In the genomic region with DNA sequence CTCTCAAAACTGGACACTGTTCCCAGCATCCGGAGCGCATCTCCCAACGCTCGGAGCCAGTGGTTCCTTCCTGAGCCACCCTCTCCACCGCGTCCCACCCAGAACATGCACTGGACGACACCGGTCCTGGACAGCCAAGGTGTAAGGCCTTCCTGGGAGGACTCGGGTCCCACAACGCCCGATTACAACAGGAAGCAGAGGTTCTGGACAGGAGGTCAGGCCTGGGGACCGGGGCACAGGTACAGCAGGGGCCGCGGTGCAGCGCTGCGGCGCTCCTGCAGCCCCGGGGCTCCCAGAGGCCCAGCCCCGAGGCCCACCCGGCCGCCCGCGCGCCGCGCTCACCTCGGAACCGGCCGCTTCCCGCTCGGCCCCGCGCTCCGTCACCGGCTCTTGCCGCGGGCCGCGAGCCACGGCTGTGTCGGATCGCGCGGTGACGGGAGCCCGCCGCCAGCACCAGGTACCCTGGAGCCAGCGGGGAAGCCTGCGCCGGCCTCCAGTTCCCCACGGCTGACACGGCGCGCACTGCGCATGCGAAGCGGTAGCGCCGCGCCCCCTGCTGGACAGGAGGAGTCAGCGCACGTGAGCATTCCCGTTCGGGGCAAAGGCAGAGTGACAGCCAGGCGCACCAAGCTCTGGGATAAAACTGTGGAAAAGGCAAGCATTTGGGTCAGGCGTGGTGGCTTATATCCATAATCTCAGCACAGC, we compare ENCODE assay signal across 8 mouse cellular contexts. TPM values are rescaled to one million over a fixed set of nuclear protein-coding genes. Genes with fewer than 3 reads are reported as not detected.
DNase-seq lines count a peak whose midpoint lies in the region; ATAC-seq and TF ChIP-seq lines count a peak whose summit lies in the region.

A gene (minus strand): TSS at position 524 of the 705 bp plus-strand sequence.

- H3K79me2 ChIP-seq in MEL (ENCODE audit: control insufficient read depth, insufficient read depth, low read length, poor library complexity), result peaks cover 1% of the 10 kb centered on the region; the same call in 1 of the 2 replicates

- ATAC-seq in hematopoietic stem cell, adult 5-6 weeks (replicated peaks in 1 of 2; ENCODE audit: insufficient read depth in 1 of 2, low FRiP score in 2 of 2, low TSS enrichment in 1 of 2, low read depth in 1 of 2, poor library complexity in 2 of 2, severe bottlenecking in 2 of 2), result peak; percentile 90 to 96
- peak; percentile 91 for ATAC-seq in lung, embryonic 16.5 days (ENCODE audit: low read depth)

- DNase-seq in MEL (ENCODE audit: low read depth, low spot score), result peak; percentile 88
- DNase-seq in cerebellum, adult 2 months, result peak; percentile 93 to 96
- peak; percentile 89 for DNase-seq in forelimb bud, embryonic 11.5 days (ENCODE audit: low read depth, low spot score)
- DNase-seq in layer of hippocampus, adult 9-10 months (ENCODE audit: low spot score), result peak; percentile 65
- DNase-seq in ovary, postnatal 10 days (ENCODE audit: low spot score), result peak; percentile 94
- peak; percentile 79 to 93 for DNase-seq in thymus, postnatal 10 days (ENCODE audit: low spot score in 2 of 2)

- peak; percentile 86 to 96 (median 93) for TF ChIP-seq CTCF in MEL (IDR thresholded peaks at IDR 0.05 in 2 of 3, conservative IDR thresholded peaks at IDR 0.05 in 1 of 3; ENCODE audit: control insufficient read depth in 1 of 3, insufficient read depth in 1 of 3, low read depth in 2 of 3, low read length in 3 of 3, poor library complexity in 1 of 3, severe bottlenecking in 1 of 3)
- TF ChIP-seq CTCF in cerebellum, adult 2 months (IDR thresholded peaks at IDR 0.05; ENCODE audit: borderline replicate concordance, insufficient read depth, low read depth, low read length), result peak; percentile 96

- H3K36me3 ChIP-seq in MEL (ENCODE audit: control insufficient read depth in 1 of 2, insufficient read depth in 2 of 2, low read length in 2 of 2), result no peaks in the 10 kb centered on the region; a peak in 2 of 4 replicates
- H3K36me3 ChIP-seq in lung, embryonic 16.5 days (ENCODE audit: control insufficient read depth, insufficient read depth, low read length), result no peaks in the 10 kb centered on the region

- TF ChIP-seq RAD21 in MEL (IDR thresholded peaks at IDR 0.05; ENCODE audit: low read depth, low read length), result no peak

- TF ChIP-seq EP300 in MEL (IDR thresholded peaks at IDR 0.05; ENCODE audit: low read depth in 1 of 2, low read length in 2 of 2), result no peak

- no peaks in the 10 kb centered on the region for H3K27me3 ChIP-seq in MEL (ENCODE audit: control insufficient read depth in 1 of 2, insufficient read depth in 2 of 2, low read length in 2 of 2)
- H3K27me3 ChIP-seq in cerebellum, adult 2 months (ENCODE audit: control insufficient read depth, insufficient read depth, low read length), result no peaks in the 10 kb centered on the region
- H3K27me3 ChIP-seq in lung, embryonic 16.5 days (ENCODE audit: control insufficient read depth, insufficient read depth, low read depth, low read length), result no peaks in the 10 kb centered on the region

- H3K9ac ChIP-seq in MEL (ENCODE audit: control insufficient read depth, low read depth, low read length, poor library complexity, severe bottlenecking), result peak within 1 kb of the TSS; percentile 78
- H3K9ac ChIP-seq in lung, embryonic 16.5 days (ENCODE audit: low read length), result peak within 1 kb of the TSS; percentile 97

- 1% methylated on average over 65 of the region's 66 CpGs for WGBS in cerebellum, adult 2 months
- WGBS in lung, embryonic 16.5 days, result under 1% methylated on average over 62 of the region's 66 CpGs

- no peak within 1 kb of the TSS for H3K27ac ChIP-seq in MEL (ENCODE audit: control insufficient read depth, low read depth, low read length)
- peak within 1 kb of the TSS; percentile 8; the same call in 1 of the 2 replicates for H3K27ac ChIP-seq in cerebellum, adult 2 months (ENCODE audit: insufficient read depth, low read length)
- H3K27ac ChIP-seq in lung, embryonic 16.5 days (ENCODE audit: low read length), result no peak within 1 kb of the TSS

- peak within 1 kb of the TSS; percentile 69 for H3K4me3 ChIP-seq in MEL (ENCODE audit: control insufficient read depth in 1 of 2, insufficient read depth in 1 of 2, low read depth in 2 of 2, low read length in 2 of 2)
- peak within 1 kb of the TSS; percentile 63 for H3K4me3 ChIP-seq in cerebellum, adult 2 months (replicated peaks; ENCODE audit: insufficient read depth, low read depth, low read length)
- H3K4me3 ChIP-seq in lung, embryonic 16.5 days (ENCODE audit: low read length), result peak within 1 kb of the TSS; percentile 92

- H3K9me3 ChIP-seq in MEL (replicated peaks; ENCODE audit: insufficient read depth, low read length), result no peaks in the 10 kb centered on the region
- no peaks in the 10 kb centered on the region for H3K9me3 ChIP-seq in lung, embryonic 16.5 days (ENCODE audit: control insufficient read depth, low read length)

- H3K4me2 ChIP-seq in lung, embryonic 16.5 days (ENCODE audit: low read depth, low read length), result peak within 1 kb of the TSS; percentile 82

- peaks cover 3 to 14% of the 10 kb centered on the region in 2 experiments; a peak in 3 of 4 replicates for H3K4me1 ChIP-seq in MEL (ENCODE audit: control insufficient read depth in 1 of 2, insufficient read depth in 2 of 2, low read length in 2 of 2)
- peaks cover 8% of the 10 kb centered on the region; the same call in 1 of the 2 replicates for H3K4me1 ChIP-seq in cerebellum, adult 2 months (ENCODE audit: control insufficient read depth, insufficient read depth, low read length)
- peaks cover 8% of the 10 kb centered on the region for H3K4me1 ChIP-seq in lung, embryonic 16.5 days (replicated peaks; ENCODE audit: control insufficient read depth, insufficient read depth, low read length)

- TF ChIP-seq POLR2A in MEL (IDR thresholded peaks at IDR 0.05; ENCODE audit: control insufficient read depth in 1 of 2, insufficient read depth in 1 of 2, low read depth in 1 of 2, low read length in 2 of 2, poor library complexity in 1 of 2), result peak; percentile 65 to 89; a peak in 2 of 4 replicates
- TF ChIP-seq POLR2A in cerebellum, adult 2 months (IDR thresholded peaks at IDR 0.05; ENCODE audit: borderline replicate concordance, insufficient read depth, low read length), result peak; percentile 62; the same call in 1 of the 2 replicates

TF ChIP-seq in MEL, 35 proteins besides CTCF, POLR2A, EP300 and RAD21:
- TF ChIP-seq KAT2A (conservative IDR thresholded peaks at IDR 0.05; ENCODE audit: low read depth, low read length), result no peak; the same call in 1 of the 2 replicates
- TF ChIP-seq ZMIZ1 (IDR thresholded peaks at IDR 0.05; ENCODE audit: low read depth, low read length), result 0 out of 2 replicates have a peak, but pooled peaks have one; percentile 37
- peak; percentile 73 for TF ChIP-seq MYC (IDR thresholded peaks at IDR 0.05; ENCODE audit: low read depth, low read length)
- no peak for TF ChIP-seq MEF2A (IDR thresholded peaks at IDR 0.05; ENCODE audit: extremely low read depth, insufficient replicate concordance, low read depth, low read length, poor library complexity, severe bottlenecking)
- no peak for TF ChIP-seq ELF1 (IDR thresholded peaks at IDR 0.05; ENCODE audit: low read depth, low read length)
- no peak for TF ChIP-seq TBP (IDR thresholded peaks at IDR 0.05; ENCODE audit: low read depth, low read length)
- peak; percentile 79 for TF ChIP-seq NELFE (IDR thresholded peaks at IDR 0.05; ENCODE audit: low read depth, low read length)
- 0 out of 2 replicates have a peak, but pooled peaks have one; percentile 19 for TF ChIP-seq SMC3 (IDR thresholded peaks at IDR 0.05; ENCODE audit: low read depth, low read length)
- TF ChIP-seq SIN3A (IDR thresholded peaks at IDR 0.05; ENCODE audit: low read length), result peak; percentile 55; the same call in 1 of the 2 replicates
- TF ChIP-seq MXI1 (IDR thresholded peaks at IDR 0.05; ENCODE audit: low read depth, low read length), result peak; percentile 84
- TF ChIP-seq ZKSCAN1 (IDR thresholded peaks at IDR 0.05; ENCODE audit: low read depth, low read length), result no peak
- TF ChIP-seq NRF1 (IDR thresholded peaks at IDR 0.05; ENCODE audit: insufficient read depth, low read depth, low read length, poor library complexity, severe bottlenecking), result peak; percentile 91
- TF ChIP-seq HCFC1 (IDR thresholded peaks at IDR 0.05; ENCODE audit: low read depth, low read length), result peak; percentile 66; the same call in 1 of the 2 replicates
- TF ChIP-seq BHLHE40 (IDR thresholded peaks at IDR 0.05; ENCODE audit: borderline replicate concordance, low read depth, low read length), result peak; percentile 84
- peak; percentile 84 for TF ChIP-seq USF1 (IDR thresholded peaks at IDR 0.05; ENCODE audit: low read depth, low read length)
- 0 out of 2 replicates have a peak, but pooled peaks have one; percentile 47 for TF ChIP-seq UBTF (IDR thresholded peaks at IDR 0.05; ENCODE audit: borderline replicate concordance, insufficient read depth, low read depth, low read length)
- TF ChIP-seq GATA1 (IDR thresholded peaks at IDR 0.05; ENCODE audit: low read depth, low read length), result no peak
- TF ChIP-seq TCF12 (IDR thresholded peaks at IDR 0.05; ENCODE audit: low read depth, low read length), result 0 out of 2 replicates have a peak, but pooled peaks have one; percentile 25
- no peak for TF ChIP-seq JUND (IDR thresholded peaks at IDR 0.05; ENCODE audit: low read depth, low read length)
- no peak for TF ChIP-seq CHD1 (IDR thresholded peaks at IDR 0.05; ENCODE audit: low read depth, low read length)
- TF ChIP-seq MAX (IDR thresholded peaks at IDR 0.05; ENCODE audit: low read length), result peak; percentile 86

RNA-seq across cellular contexts. Expression of the gene that starts here (rescaled TPM):
- total RNA-seq in MEL (2012; rRNA removed), result 29.2 and 33.7 TPM in 2 replicates
- 10 to 100 TPM in 1 of 2 experiments, not detected in 1; 66.8 TPM for polyA plus RNA-seq in MEL (2012; ENCODE audit: insufficient read depth in 1 of 2, insufficient read length in 2 of 2, low read depth in 1 of 2, low replicate concordance in 2 of 2, missing spikeins in 1 of 2)
- polyA plus RNA-seq in cerebellum, adult 2 months (2012; rRNA removed), result 40.1 and 42.3 TPM in 2 replicates
- total RNA-seq in hematopoietic stem cell, adult 5-6 weeks (2017), result 35.6 and 41.4 TPM in 2 replicates
- polyA plus RNA-seq in lung, embryonic 16.5 days (2015; fragmentation: Nextera tagmentation; extraction: Ambion mirVana), result 119 and 128 TPM in 2 replicates
